Mouse (Mus musculus): ENCODE measurements around the gene Sh3bp5.

Sh3bp5 gene

GRCm38 (mm10) chr14:31410123-31410724 lies 25.7 kb downstream of the Sh3bp5 start:
- DNase-seq (ENCODE audit: low read depth, low spot score): no peak

GRCm38 (mm10) chr14:31408666-31409065 lies 27.2 kb downstream of the Sh3bp5 start:
- DNase-seq (ENCODE audit: low read depth, low spot score): no peak

GRCm38 (mm10) chr14:31407911-31408604 lies 27.8 kb downstream of the Sh3bp5 start:
- DNase-seq (ENCODE audit: low read depth, low spot score): no peak

- DNase-seq (ENCODE audit: low read depth, low spot score): no peak
These were observed 28.7 kb downstream of the Sh3bp5 start for GRCm38 (mm10) chr14:31407208-31407607.

GRCm38 (mm10) chr14:31406154-31406810 lies 29.6 kb downstream of the Sh3bp5 start:
- DNase-seq (ENCODE audit: low read depth, low spot score): no peak

- DNase-seq (ENCODE audit: low read depth, low spot score): no peak
These were observed 30.2 kb downstream of the Sh3bp5 start for GRCm38 (mm10) chr14:31405652-31406051.

GRCm38 (mm10) chr14:31404663-31405062 lies 31.2 kb downstream of the Sh3bp5 start:
- DNase-seq (ENCODE audit: low read depth, low spot score): no peak

- no peak for DNase-seq (ENCODE audit: low read depth, low spot score)
These were observed 31.9 kb downstream of the Sh3bp5 start for GRCm38 (mm10) chr14:31403995-31404394.

GRCm38 (mm10) chr14:31403556-31403955 lies 32.3 kb downstream of the Sh3bp5 start:
- no peak for DNase-seq (ENCODE audit: low read depth, low spot score)

- no peak for DNase-seq (ENCODE audit: low read depth, low spot score)
These were observed 33.2 kb downstream of the Sh3bp5 start for GRCm38 (mm10) chr14:31402693-31403092.

- no peak for DNase-seq (ENCODE audit: low read depth, low spot score)
These were observed 33.9 kb downstream of the Sh3bp5 start for GRCm38 (mm10) chr14:31401918-31402427.

- DNase-seq (ENCODE audit: low read depth, low spot score): no peak
These were observed 35.0 kb downstream of the Sh3bp5 start for GRCm38 (mm10) chr14:31400896-31401295.

GRCm38 (mm10) chr14:31400246-31400645 lies 35.6 kb downstream of the Sh3bp5 start:
- no peak for DNase-seq (ENCODE audit: low read depth, low spot score)

- DNase-seq (ENCODE audit: low read depth, low spot score): no peak
These were observed 36.6 kb downstream of the Sh3bp5 start for GRCm38 (mm10) chr14:31399271-31399670.

- no peak for DNase-seq (ENCODE audit: low read depth, low spot score)
These were observed 37.1 kb downstream of the Sh3bp5 start for GRCm38 (mm10) chr14:31398819-31399218.

- DNase-seq (ENCODE audit: low read depth, low spot score): no peak
These were observed 37.9 kb downstream of the Sh3bp5 start for GRCm38 (mm10) chr14:31397791-31398595.

GRCm38 (mm10) chr14:31397353-31397752 lies 38.5 kb downstream of the Sh3bp5 start:
- no peak for DNase-seq (ENCODE audit: low read depth, low spot score)

- no peak for DNase-seq (ENCODE audit: low read depth, low spot score)
These were observed 39.5 kb downstream of the Sh3bp5 start for GRCm38 (mm10) chr14:31396428-31396827.

GRCm38 (mm10) chr14:31395629-31396199 lies 40.2 kb downstream of the Sh3bp5 start:
- no peak for DNase-seq (ENCODE audit: low read depth, low spot score)

- DNase-seq (ENCODE audit: low read depth, low spot score): no peak
These were observed 40.9 kb downstream of the Sh3bp5 start for GRCm38 (mm10) chr14:31394822-31395532.

Data from mesoderm, embryonic 11.5 days (tissue).